Mouse (Mus musculus) cerebellum, adult (tissue): Measurements from ENCODE around the gene Kcna7.

Source experiments
- ATAC-seq: cut with Nextera tagmentation; 2 replicates; pipeline ENCODE4 v1.9.2; 2017; ENCODE audit warnings: mild to moderate bottlenecking, moderate library complexity, mixed read lengths; ENCODE audit not compliant: insufficient number of reproducible peaks, low FRiP score, low TSS enrichment

The Kcna7 gene

DNA sequence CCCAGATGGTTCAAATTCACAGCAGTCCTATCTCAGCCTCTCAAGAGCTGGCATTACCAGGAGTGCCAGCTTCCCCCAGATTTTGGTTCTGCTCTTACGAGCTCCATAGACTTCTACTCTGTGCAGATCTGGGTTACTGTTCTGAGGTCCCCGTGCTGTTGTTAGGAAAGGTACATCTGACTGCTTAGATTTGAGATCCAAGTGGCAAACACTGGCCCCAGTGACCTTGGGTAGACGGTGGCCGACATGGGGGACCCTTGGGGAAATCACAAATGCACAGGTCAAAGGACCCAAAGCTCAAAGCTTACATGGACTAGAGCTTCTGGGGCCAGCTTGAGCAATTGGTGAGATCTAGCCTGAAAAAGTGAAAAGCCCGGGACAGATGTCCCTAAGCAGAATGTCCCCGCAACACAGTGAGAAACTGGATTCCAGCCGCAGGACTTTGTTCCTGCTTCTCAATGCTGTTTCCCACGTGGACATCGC, 51.3 kb downstream of the Kcna7 start:
- no peak for ATAC-seq

DNA sequence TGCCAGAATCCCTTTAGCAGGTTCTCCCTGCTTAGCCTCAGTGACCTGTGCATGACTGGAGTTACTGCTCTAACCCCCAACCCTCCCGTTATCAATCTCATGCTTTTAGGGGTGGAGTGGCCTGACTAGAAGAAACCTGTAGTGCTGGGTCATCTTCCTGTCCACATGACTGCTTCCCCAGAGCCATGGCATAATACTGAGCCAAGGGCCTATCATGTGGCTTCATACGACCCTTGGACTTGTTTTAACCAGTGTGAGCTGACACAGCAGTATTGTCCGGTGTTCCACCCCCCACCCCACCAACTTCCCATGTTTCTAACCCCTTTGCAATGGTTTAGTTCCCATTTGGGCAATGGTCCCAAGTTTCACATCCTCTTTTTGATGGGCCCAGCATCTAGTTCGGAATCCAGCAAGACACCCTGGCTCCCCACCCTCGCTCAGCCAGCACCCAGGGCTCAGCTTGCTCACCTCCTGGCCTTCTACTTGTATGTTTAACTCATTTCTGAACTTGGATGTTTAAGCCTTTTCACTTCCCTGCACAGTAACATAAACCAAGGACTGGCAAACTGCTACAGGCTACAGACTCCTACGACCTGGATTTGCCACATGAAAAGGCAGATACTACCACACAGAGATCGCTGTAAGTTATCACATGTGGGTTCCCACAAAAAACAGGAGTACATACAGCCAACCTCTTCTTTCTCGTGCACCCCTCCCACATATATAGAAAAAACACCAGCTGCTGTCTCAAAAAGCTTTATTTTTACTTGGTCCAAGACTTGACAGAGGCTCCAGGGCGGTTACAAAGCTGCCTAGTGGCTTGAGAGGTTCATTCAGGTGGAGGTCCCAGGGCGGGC, 52.0 kb downstream of the Kcna7 start:
- no peak for ATAC-seq

DNA sequence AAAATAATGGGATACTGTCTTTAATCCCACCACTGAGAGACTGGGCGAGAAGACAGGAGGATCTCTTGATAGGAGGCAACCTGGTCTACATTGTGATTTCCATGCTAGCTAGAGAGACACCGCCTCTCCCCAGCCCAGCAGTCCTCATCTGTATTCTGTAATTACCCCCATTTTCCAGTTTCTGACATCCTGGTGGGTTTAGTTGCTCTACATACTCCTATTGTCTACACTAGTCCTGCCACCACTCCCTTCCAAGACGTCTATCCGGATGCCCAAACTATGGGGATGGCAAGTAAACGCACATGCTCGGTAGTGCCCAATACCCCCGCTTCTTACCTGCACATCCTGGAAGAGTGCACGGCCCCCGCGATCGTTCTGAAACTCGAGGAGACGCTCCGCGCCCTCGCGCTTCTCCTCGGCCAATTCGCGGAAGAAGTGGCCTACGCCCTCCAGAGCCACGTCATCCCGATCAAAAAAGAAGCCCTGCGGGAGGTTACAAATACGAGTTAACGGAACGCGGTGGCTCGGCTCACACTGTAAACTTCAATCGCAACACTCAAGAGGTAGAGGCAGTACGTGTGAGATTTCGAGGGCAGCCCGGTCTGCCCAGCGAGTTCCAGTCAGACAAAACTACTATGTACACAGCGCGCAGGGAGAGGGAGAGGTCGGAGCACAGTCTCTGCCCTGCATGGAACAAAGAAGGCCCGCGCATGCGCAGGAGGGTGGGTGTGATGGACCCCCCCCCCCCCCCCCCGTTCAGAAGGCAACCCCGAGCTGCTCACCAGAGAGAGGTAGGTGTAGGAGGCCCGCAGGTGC, 53.5 kb downstream of the Kcna7 start:
- peak; percentile 59; the same call in 1 of the 2 replicates for ATAC-seq
